Mouse (Mus musculus) kidney, adult 2 months (tissue): ENCODE measurements around the gene Disc1. TPM values are rescaled to one million over a fixed set of nuclear protein-coding genes. Genes with fewer than 3 reads are reported as not detected.

Experiments used
- DNase-seq: peaks from one replicate; pipeline ENCODE4 v3.0.0; 2021
- H3K27ac ChIP-seq: fragments of 200-500 bp; 2 replicates; pipeline ENCODE4 v1.5.1; 2012; ENCODE audit warnings: low read depth, low read length, control low read depth, inconsistent platforms; ENCODE audit not compliant: insufficient read depth
- H3K27me3 ChIP-seq: fragments of 200-500 bp; replicated peaks from 2 replicates; pipeline ENCODE4 v1.6.1; 2012; ENCODE audit warnings: mild to moderate bottlenecking, moderate library complexity, low read length, inconsistent platforms; ENCODE audit not compliant: control insufficient read depth, insufficient read depth
- H3K36me3 ChIP-seq: fragments of 200-500 bp; 2 replicates; pipeline ENCODE4 v1.6.1; 2012; ENCODE audit warnings: mild to moderate bottlenecking, moderate library complexity, low read length, inconsistent platforms; ENCODE audit not compliant: control insufficient read depth, insufficient read depth
- H3K4me1 ChIP-seq: fragments of 200-500 bp; 2 replicates; pipeline ENCODE4 v1.6.1; 2011; ENCODE audit warnings: low read length; ENCODE audit not compliant: control insufficient read depth, insufficient read depth
- H3K4me3 ChIP-seq: fragments of 200-500 bp; 2 replicates; pipeline ENCODE4 v1.5.1; 2011; ENCODE audit warnings: mild to moderate bottlenecking, low read depth, low read length, control low read depth; ENCODE audit not compliant: insufficient read depth
- CTCF ChIP-seq: fragments of 200-500 bp; conservative IDR thresholded peaks from 2 replicates; pipeline ENCODE4 v1.5.1; 2011; ENCODE audit warnings: low read depth, mild to moderate bottlenecking, control low read depth, low read length, moderate library complexity, mixed read lengths; ENCODE audit not compliant: insufficient read depth, insufficient read length
- POLR2A ChIP-seq: fragments of 200-500 bp; IDR thresholded peaks from one replicate; pipeline ENCODE4 v1.6.1; 2011; ENCODE audit warnings: low read depth, low read length, control low read depth
- WGBS: fragments of 180-500 bp; shearing (Covaris S2); methylation state at CpG from one replicate; pipeline ENCODE4 v1.1.7; 2018; 5-methylcytosine and 5-hydroxymethylcytosine counted together
- polyA plus RNA-seq: library from polyadenylated mRNA; depleted of rRNA; stranded (reverse); fragments of >200 nt; gene quantifications from 2 replicates; pipeline ENCODE4 v1.2.3, GENCODE M21; 2012

The Disc1 gene
- polyA plus RNA-seq, 1 experiment = 0.58 TPM

DNA sequence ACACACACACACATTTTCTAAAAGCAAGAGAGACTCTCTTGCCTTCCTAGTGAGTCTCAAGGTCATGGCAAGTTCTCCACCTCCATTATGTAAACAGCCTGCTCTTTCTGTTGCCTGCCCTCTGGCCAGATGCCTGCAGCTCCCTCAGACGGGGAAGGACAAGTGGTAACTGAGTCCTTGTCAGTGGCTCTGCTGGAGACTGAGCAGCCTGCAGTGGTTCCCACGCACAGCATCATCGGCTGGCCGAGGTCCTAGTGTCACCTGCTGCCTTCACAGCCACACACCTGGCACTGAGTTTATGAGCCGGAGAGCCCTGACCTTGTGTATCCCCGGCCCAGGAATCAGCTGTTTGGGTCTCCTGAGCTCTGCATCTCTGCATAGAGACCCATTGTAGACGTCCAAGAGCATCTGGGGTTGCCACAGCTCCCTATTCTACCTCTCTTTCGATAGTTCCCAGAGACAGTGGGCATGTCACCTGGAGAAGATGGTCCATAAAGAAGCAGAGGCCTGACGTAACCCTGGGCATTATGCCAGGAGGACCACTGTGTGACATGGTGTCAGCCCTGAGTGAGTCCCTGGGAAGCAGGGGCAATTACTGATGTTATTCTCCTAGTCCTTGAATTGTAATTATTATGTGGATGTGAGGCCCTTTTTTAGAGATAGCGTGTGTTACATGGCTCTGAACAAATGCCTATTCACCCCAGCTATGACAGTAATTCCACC lies 169.2 kb downstream of the Disc1 start:
- no peak overlapping the region for H3K4me3 ChIP-seq
- 59% methylated on average over 10 of the region's 10 CpGs for WGBS

DNA sequence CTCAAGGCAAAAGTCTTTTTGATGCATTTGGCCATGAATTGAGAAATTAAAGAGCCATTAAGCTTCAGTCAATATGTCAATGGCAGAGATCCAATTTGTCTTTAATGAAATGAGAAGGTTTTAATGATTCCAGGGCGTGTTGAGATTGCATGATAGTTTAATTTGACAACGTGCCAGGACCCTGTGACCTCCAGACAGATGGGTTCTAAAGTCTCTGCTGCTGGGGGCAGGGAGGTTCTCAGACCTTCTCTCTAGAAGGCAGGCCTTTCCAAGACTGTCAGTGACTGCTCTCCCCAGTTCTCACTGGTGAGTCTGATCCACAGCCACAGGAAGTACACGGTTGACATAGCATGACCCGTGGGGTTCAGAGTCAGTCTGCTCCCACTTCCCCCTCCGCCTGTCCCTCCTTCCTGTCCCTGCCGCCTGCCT lies 170.3 kb downstream of the Disc1 start:
- no peak overlapping the region for H3K4me3 ChIP-seq
- no peaks in the 10 kb centered on the region for H3K36me3 ChIP-seq
- no peak overlapping the region for H3K27ac ChIP-seq
- 31% methylated on average over 6 of the region's 6 CpGs for whole genome bisulfite sequencing
- TF ChIP-seq CTCF (no peak), POLR2A (no peak)
- H3K27me3 ChIP-seq = no peaks in the 10 kb centered on the region
- peak; percentile 66 for DNase-seq
- peaks cover 6% of the 10 kb centered on the region for H3K4me1 ChIP-seq

More for the DNA sequence above, 169.2 kb downstream of the Disc1 start:
- no peaks in the 10 kb centered on the region for H3K27me3 ChIP-seq
- H3K4me1 ChIP-seq = peaks cover 6% of the 10 kb centered on the region
- peak overlapping the region; percentile 58 for H3K27ac ChIP-seq
- TF ChIP-seq CTCF (no peak), POLR2A (no peak)
- peak; percentile 66 for DNase-seq
- no peaks in the 10 kb centered on the region for H3K36me3 ChIP-seq

DNA sequence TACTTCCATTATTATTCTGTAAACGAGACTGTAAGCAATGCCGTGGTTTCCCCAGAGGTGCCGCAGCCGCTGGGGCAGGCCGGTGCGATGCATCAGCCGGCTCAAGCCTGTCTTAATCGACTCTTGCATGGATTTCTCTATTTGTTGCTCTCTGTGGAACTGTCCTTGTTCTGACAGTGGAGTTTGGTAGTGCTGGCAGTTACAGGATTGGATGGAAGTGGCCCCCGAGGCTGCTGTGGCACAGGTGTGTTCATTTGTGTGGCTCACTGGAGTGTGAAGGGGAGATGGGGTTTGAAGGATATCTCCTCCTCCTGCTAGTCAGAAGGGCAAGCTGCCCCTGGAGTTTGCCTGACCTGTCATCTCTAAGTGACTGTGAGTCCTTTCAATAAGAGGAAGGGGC lies 171.3 kb downstream of the Disc1 start:
- no peaks in the 10 kb centered on the region for H3K36me3 ChIP-seq
- H3K4me1 ChIP-seq = peaks cover 6% of the 10 kb centered on the region
- no peak for TF ChIP-seq CTCF
- TF ChIP-seq POLR2A = no peak
- no peak overlapping the region for H3K4me3 ChIP-seq
- H3K27ac ChIP-seq = no peak overlapping the region
- WGBS = 74% methylated on average over 9 of the region's 9 CpGs
- no peaks in the 10 kb centered on the region for H3K27me3 ChIP-seq
- peak; percentile 59 for DNase-seq

DNA sequence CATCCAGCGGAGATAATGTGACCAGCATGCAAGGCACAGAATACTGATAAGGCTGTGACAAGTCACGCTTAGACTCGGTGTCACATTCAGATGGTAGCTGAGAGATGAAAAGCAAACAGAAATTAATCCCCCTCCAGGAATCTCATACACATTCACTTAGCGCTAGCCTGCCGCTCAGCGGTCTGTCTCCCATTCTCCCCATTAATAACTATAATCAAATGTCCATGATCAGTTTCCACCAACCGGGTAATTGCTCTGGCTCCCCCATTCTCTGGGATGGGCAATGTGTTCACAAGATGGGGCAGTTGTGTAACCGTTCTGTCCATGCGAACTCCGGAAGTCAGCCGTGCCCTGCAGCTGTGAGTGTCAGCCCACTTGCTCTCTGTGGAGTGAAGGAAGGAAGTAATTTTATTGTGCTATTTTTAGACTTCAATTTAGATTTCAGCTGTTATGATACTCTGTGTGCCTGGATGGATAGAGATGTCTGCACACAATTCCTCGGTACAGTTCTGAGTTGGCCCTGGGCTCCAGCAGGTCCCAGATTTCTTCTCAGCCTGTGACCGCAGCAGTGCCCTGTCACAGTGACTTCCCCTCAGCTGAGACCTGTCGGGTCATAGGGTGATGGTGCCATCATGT lies 173.1 kb downstream of the Disc1 start:
- Histone ChIP-seq H3K4me1 (peaks cover 6% of the 10 kb centered on the region), H3K4me3 (no peak overlapping the region), H3K36me3 (no peaks in the 10 kb centered on the region), H3K27me3 (no peaks in the 10 kb centered on the region), H3K27ac (no peak overlapping the region)
- WGBS = 44% methylated on average over 14 of the region's 14 CpGs
- peak; percentile 63 for DNase-seq
- TF ChIP-seq POLR2A = no peak
- TF ChIP-seq CTCF = no peak

DNA sequence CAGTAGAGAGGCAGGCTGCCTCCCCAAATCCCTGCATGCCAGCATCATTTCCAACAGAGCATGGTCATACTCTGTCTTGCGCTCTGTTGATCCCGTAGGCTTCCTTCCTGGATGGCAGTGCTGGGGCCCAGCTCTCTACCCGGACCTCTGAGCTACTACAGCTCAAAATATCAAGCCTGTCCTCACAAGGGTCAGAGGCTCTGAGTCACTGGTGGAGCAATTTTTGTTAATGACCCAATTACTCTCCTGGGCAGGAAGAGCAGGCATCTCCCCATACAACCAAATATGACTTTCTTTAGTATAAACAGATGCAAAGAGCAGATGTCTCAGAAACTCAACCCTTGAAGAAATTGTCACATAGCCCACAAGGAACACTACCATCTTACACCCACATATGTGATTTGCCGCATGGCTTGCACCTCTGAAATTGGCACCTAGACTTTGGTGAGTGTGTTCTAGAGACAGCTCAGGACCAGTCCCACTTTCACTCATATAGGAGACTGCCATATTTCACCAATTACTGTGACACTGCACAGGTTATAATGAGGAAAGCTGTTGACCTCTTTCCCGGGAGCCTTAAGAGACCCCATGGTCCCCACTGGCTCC lies 176.6 kb downstream of the Disc1 start:
- no peaks in the 10 kb centered on the region for H3K27me3 ChIP-seq
- no peak overlapping the region for H3K27ac ChIP-seq
- 84% methylated on average over 5 of the region's 5 CpGs for WGBS
- H3K4me3 ChIP-seq = no peak overlapping the region
- H3K4me1 ChIP-seq = no peaks in the 10 kb centered on the region
- no peaks in the 10 kb centered on the region for H3K36me3 ChIP-seq
- DNase-seq = no peak
- no peak for TF ChIP-seq POLR2A
- no peak for TF ChIP-seq CTCF

DNA sequence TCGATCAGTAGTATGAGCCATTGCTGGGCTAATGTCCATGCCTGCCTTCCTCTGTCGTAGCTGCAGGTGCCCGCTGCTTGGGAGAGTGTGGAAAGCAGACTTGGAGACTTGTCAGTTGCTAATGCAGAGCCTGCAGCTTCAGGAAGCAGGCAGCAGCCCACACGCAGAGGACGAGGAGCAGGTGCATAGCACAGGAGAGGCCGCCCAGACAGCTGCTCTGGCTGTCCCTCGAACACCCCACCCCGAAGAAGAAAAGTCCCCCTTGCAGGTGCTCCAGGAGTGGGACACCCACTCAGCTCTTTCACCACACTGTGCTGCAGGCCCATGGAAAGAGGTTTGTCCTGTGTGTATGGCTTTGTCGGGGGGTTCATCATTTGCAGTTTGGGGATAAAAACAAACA lies 178.7 kb downstream of the Disc1 start:
- DNase-seq = no peak
- 82% methylated on average over 9 of the region's 9 CpGs for WGBS
- Histone ChIP-seq H3K4me3 (no peak overlapping the region), H3K27ac (no peak overlapping the region), H3K36me3 (no peaks in the 10 kb centered on the region), H3K4me1 (no peaks in the 10 kb centered on the region), H3K27me3 (no peaks in the 10 kb centered on the region)
- TF ChIP-seq CTCF (no peak), POLR2A (no peak)
